Mouse (Mus musculus): ENCODE results near the gene Uts2.

- TF ChIP-seq POLR2A (IDR thresholded peaks at IDR 0.05; ENCODE audit: insufficient read length, low read depth): no peak
- no peak for TF ChIP-seq MYOG (IDR thresholded peaks at IDR 0.05; ENCODE audit: control insufficient read depth in 1 of 3, insufficient read depth in 1 of 3, insufficient read length in 2 of 3, low read depth in 2 of 3)
- TF ChIP-seq REST (IDR thresholded peaks at IDR 0.05; ENCODE audit: insufficient read depth, insufficient read length): no peak
- TF ChIP-seq MAX (IDR thresholded peaks at IDR 0.05; ENCODE audit: low read depth): no peak
Measured at GRCm38 (mm10) chr4:150950972-150951371, 45.9 kb upstream of the Uts2 start.

All from myocyte (in vitro differentiated cells).